Mouse (Mus musculus) kidney, embryonic 15.5 days (tissue): ENCODE data around the gene Adamtsl1. TPM values are rescaled to one million over a fixed set of nuclear protein-coding genes. Genes with fewer than 3 reads are reported as not detected.

Experiments used
- ATAC-seq: fragments of 200-750 bp; cut with Nextera tagmentation; replicated peaks from 2 replicates; pipeline ENCODE4 v1.8.0; 2017; ENCODE audit warnings: moderate TSS enrichment; ENCODE audit not compliant: low FRiP score
- H3K27ac ChIP-seq: fragments of 300-500 bp; sonication (generic); 2 replicates; pipeline ENCODE4 v1.5.1; 2015; ENCODE audit warnings: mild to moderate bottlenecking, inconsistent platforms
- H3K27me3 ChIP-seq: fragments of 300-500 bp; sonication (generic); 2 replicates; pipeline ENCODE4 v1.6.1; 2015; ENCODE audit warnings: inconsistent platforms
- H3K36me3 ChIP-seq: fragments of 300-500 bp; sonication (generic); 2 replicates; pipeline ENCODE4 v1.6.1; 2015; ENCODE audit warnings: inconsistent platforms
- H3K4me1 ChIP-seq: fragments of 300-500 bp; sonication (generic); 2 replicates; pipeline ENCODE4 v1.6.1; 2015; ENCODE audit warnings: inconsistent platforms
- H3K4me2 ChIP-seq: fragments of 300-500 bp; sonication (generic); 2 replicates; pipeline ENCODE4 v1.6.1; 2015; ENCODE audit warnings: moderate library complexity, mild to moderate bottlenecking, inconsistent platforms
- H3K4me3 ChIP-seq: fragments of 300-500 bp; sonication (generic); replicated peaks from 2 replicates; pipeline ENCODE4 v1.5.1; 2015; ENCODE audit warnings: mild to moderate bottlenecking, inconsistent platforms
- H3K9ac ChIP-seq: fragments of 300-500 bp; sonication (generic); 2 replicates; pipeline ENCODE4 v1.6.1; 2015; ENCODE audit warnings: mild to moderate bottlenecking, inconsistent platforms
- H3K9me3 ChIP-seq: fragments of 300-500 bp; sonication (generic); replicated peaks from 2 replicates; pipeline ENCODE4 v1.6.1; 2016; ENCODE audit warnings: inconsistent platforms
- WGBS: fragments of 180-500 bp; shearing (Covaris S2); methylation state at CpG from one replicate; pipeline ENCODE4 v1.1.7; 2015; ENCODE audit warnings: mixed read lengths; 5-methylcytosine and 5-hydroxymethylcytosine counted together
- polyA plus RNA-seq: library from polyadenylated mRNA; unstranded; fragments of >200 nt; fragmentation: Nextera tagmentation; extraction: Ambion mirVana; gene quantifications from 2 replicates; pipeline ENCODE4 v1.2.1, GENCODE M21; 2015

Gene Adamtsl1
- polyA plus RNA-seq, 1 experiment from 2014 or later = 21.5 TPM

DNA sequence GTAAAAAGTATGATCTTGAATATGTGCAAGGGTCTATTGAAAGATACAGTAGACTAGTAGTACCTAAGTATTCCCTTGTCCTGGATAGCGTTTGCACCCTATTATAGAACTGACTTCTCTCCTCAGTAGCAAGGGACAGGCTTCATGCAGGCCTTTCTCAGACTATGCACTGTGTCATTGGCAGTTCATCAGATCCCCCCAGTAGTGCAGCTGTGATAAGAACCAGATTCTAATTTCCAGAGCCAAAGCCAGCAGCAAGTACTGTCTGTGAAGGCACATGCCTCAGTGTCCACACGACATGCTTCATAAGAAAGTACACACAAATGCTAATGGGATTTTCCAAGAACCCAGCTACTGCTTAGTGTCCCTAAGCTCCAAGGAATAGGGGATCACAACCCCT is 563.4 kb downstream of the Adamtsl1 start:
- Histone ChIP-seq H3K4me1 (0 out of 2 replicates have a peak, but pooled peaks cover 2% of the 10 kb centered on the region), H3K4me3 (no peak overlapping the region), H3K27me3 (no peaks in the 10 kb centered on the region), H3K4me2 (no peak overlapping the region), H3K9me3 (no peaks in the 10 kb centered on the region), H3K36me3 (no peaks in the 10 kb centered on the region), H3K9ac (no peak overlapping the region), H3K27ac (no peak overlapping the region)
- ATAC-seq = no peak
- 92% methylated on average over 2 of the region's 2 CpGs for whole genome bisulfite sequencing

DNA sequence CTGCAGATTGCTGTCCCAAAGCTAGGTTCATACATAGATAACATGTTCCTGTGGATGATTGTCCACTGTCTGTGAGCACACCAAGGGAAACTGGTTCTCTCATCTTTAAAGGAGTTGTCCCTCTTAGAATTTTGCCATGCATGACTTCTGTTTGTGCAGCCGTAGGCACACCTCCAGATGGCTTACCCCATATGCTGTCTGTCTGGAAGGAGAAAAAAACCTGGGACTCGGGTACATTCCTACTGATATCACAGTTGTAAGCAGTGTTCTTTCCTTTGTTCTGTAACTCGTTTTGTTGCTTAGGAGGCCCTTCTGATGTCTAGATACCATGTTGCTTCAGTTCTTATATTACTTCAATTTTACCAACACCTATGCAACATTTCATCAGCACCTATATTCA is 563.9 kb downstream of the Adamtsl1 start:
- 73% methylated on average over 3 of the region's 3 CpGs for WGBS
- H3K9ac ChIP-seq = no peak overlapping the region
- ATAC-seq = no peak

GRCm38 (mm10) chr4:86087508-86087907 is 573.5 kb downstream of the Adamtsl1 start:
- 83% methylated on average over 5 of the region's 5 CpGs for WGBS
- H3K4me2 ChIP-seq = no peak overlapping the region
- H3K36me3 ChIP-seq = no peaks in the 10 kb centered on the region
- no peaks in the 10 kb centered on the region for H3K27me3 ChIP-seq
- H3K9ac ChIP-seq = no peak overlapping the region
- H3K9me3 ChIP-seq = no peaks in the 10 kb centered on the region
- H3K4me3 ChIP-seq = no peak overlapping the region
- H3K27ac ChIP-seq = no peak overlapping the region
- ATAC-seq = no peak
- no peaks in the 10 kb centered on the region for H3K4me1 ChIP-seq

More for the DNA sequence above, 563.9 kb downstream of the Adamtsl1 start:
- Histone ChIP-seq H3K27ac (no peak overlapping the region), H3K4me3 (no peak overlapping the region), H3K4me1 (0 out of 2 replicates have a peak, but pooled peaks cover 2% of the 10 kb centered on the region), H3K36me3 (no peaks in the 10 kb centered on the region), H3K4me2 (no peak overlapping the region), H3K9me3 (no peaks in the 10 kb centered on the region), H3K27me3 (no peaks in the 10 kb centered on the region)

GRCm38 (mm10) chr4:86103207-86103606 is 589.2 kb downstream of the Adamtsl1 start:
- Histone ChIP-seq H3K4me1 (no peaks in the 10 kb centered on the region), H3K4me3 (no peak overlapping the region), H3K9me3 (no peaks in the 10 kb centered on the region), H3K9ac (no peak overlapping the region), H3K36me3 (no peaks in the 10 kb centered on the region), H3K4me2 (no peak overlapping the region), H3K27me3 (no peaks in the 10 kb centered on the region), H3K27ac (no peak overlapping the region)
- ATAC-seq = no peak
- 63% methylated on average over 1 of the region's 1 CpGs for WGBS

DNA sequence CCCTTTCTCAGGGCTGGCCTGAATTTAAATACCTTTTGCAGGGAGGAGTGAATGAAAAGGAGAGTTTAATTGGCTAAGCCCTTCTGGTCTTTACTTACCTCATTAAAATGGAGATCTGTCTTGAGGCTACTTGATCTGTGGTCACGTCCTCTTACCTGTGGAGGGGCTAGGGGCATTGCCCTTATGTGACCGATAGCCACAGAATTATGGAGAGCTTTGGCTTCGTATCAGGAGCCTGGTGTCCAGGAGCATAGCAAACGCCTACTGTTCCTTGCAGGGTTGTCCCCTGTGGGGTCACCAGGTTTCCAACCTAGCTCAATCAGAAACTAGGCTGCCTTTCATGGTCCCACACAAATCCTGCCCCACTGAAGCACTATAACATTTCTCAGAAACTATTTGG is 594.4 kb downstream of the Adamtsl1 start:
- 87% methylated on average over 4 of the region's 4 CpGs for WGBS
- H3K36me3 ChIP-seq = no peaks in the 10 kb centered on the region
- no peak for ATAC-seq

DNA sequence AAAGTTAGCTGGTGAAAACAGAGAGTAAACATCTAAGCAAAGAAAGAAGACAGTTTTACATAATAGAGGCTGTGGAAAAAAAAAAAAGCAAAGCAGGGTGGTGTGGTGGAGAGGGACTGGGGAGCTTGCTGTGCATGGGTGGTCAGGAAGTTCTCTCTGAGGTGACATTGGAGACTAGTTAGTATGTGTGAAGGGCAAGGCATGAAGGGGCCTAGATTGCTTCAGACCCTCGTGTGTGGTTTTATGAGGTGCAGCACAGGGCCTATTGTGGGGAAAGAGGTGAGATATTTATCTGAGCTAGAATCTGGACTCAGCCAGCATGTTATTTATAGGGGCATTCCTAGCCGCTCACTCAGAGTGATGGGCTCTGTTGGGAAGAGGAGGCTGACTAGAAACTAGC is 605.1 kb downstream of the Adamtsl1 start:
- H3K4me2 ChIP-seq = no peak overlapping the region
- no peak overlapping the region for H3K9ac ChIP-seq
- H3K9me3 ChIP-seq = no peaks in the 10 kb centered on the region
- peaks cover 10% of the 10 kb centered on the region for H3K4me1 ChIP-seq
- 25% methylated on average over 2 of the region's 2 CpGs for WGBS
- ATAC-seq = no peak
- no peaks in the 10 kb centered on the region for H3K36me3 ChIP-seq
- no peaks in the 10 kb centered on the region for H3K27me3 ChIP-seq
- H3K4me3 ChIP-seq = no peak overlapping the region
- no peak overlapping the region for H3K27ac ChIP-seq

More for the DNA sequence above, 594.4 kb downstream of the Adamtsl1 start:
- Histone ChIP-seq H3K4me1 (no peaks in the 10 kb centered on the region), H3K27ac (no peak overlapping the region), H3K9ac (no peak overlapping the region), H3K4me3 (no peak overlapping the region), H3K9me3 (no peaks in the 10 kb centered on the region), H3K4me2 (no peak overlapping the region), H3K27me3 (no peaks in the 10 kb centered on the region)

GRCm38 (mm10) chr4:86122431-86122830 is 608.5 kb downstream of the Adamtsl1 start:
- H3K27ac ChIP-seq = peak overlapping the region; percentile 22
- no peak for ATAC-seq

GRCm38 (mm10) chr4:86124374-86124773 is 610.4 kb downstream of the Adamtsl1 start:
- H3K4me2 ChIP-seq = no peak overlapping the region
- H3K27me3 ChIP-seq = no peaks in the 10 kb centered on the region
- H3K9ac ChIP-seq = no peak overlapping the region
- ATAC-seq = 0 out of 2 replicates have a peak, but pooled peaks have one; percentile 33
- WGBS = 41% methylated on average over 3 of the region's 3 CpGs
- no peak overlapping the region for H3K4me3 ChIP-seq
- H3K36me3 ChIP-seq = no peaks in the 10 kb centered on the region
- no peaks in the 10 kb centered on the region for H3K9me3 ChIP-seq
- peak overlapping the region; percentile 48; the same call in 1 of the 2 replicates for H3K27ac ChIP-seq
- H3K4me1 ChIP-seq = peaks cover 13% of the 10 kb centered on the region

More at GRCm38 (mm10) chr4:86122431-86122830, 608.5 kb downstream of the Adamtsl1 start:
- no peaks in the 10 kb centered on the region for H3K9me3 ChIP-seq
- 42% methylated on average over 5 of the region's 5 CpGs for WGBS
- H3K36me3 ChIP-seq = no peaks in the 10 kb centered on the region
- no peak overlapping the region for H3K4me3 ChIP-seq
- no peaks in the 10 kb centered on the region for H3K27me3 ChIP-seq
- no peak overlapping the region for H3K9ac ChIP-seq
- H3K4me1 ChIP-seq = peaks cover 13% of the 10 kb centered on the region
- no peak overlapping the region for H3K4me2 ChIP-seq

DNA sequence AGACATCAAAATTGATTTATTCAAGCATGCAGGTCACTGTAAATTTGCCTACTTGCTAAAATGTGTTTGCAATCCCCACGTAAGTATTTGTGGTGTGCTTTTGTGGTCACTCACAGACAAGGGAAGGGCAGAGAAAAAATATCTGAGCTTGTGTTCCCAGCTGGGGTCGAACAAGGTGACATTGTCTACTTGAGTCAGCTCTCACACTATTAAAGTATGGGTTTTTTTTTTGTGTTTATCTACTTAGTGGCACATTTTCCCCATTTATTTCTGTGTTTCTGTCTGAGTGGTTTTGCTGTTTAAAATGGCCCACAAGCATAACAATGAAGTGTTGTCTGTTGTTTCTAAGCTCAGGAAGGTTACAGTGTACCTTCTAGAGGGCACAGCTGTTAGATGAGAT is 612.7 kb downstream of the Adamtsl1 start:
- H3K4me1 ChIP-seq = peaks cover 13% of the 10 kb centered on the region
- no peak overlapping the region for H3K9ac ChIP-seq
- H3K4me3 ChIP-seq = no peak overlapping the region
- H3K27ac ChIP-seq = no peak overlapping the region
- no peaks in the 10 kb centered on the region for H3K36me3 ChIP-seq
- no peaks in the 10 kb centered on the region for H3K27me3 ChIP-seq
- no peak for ATAC-seq
- no peak overlapping the region for H3K4me2 ChIP-seq
- no peaks in the 10 kb centered on the region for H3K9me3 ChIP-seq
- 68% methylated on average over 2 of the region's 2 CpGs for WGBS

DNA sequence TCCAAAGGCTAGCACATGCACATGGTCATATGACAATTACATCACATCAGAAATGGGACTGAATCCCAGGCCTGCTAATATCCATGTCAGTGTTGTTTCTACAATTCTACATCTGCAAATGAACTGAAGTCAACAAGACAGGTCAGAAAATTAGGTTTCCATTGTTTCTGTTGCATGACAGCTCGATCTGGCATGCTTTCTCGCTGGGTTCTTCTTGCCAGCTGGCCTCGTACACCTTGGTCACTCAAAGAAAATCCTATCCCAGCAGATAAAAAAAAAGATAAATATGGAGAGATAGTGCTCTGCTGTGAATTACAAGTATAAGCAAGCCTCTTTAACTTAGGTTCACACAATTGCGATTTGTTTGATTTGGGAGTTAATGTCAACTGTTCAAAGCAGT is 644.6 kb downstream of the Adamtsl1 start:
- ATAC-seq = no peak
- WGBS = 78% methylated on average over 4 of the region's 4 CpGs
- no peak overlapping the region for H3K9ac ChIP-seq
- no peak overlapping the region for H3K27ac ChIP-seq
- H3K36me3 ChIP-seq = no peaks in the 10 kb centered on the region
- no peaks in the 10 kb centered on the region for H3K4me1 ChIP-seq
- H3K4me2 ChIP-seq = no peak overlapping the region
- H3K9me3 ChIP-seq = no peaks in the 10 kb centered on the region
- H3K4me3 ChIP-seq = no peak overlapping the region
- no peaks in the 10 kb centered on the region for H3K27me3 ChIP-seq

GRCm38 (mm10) chr4:86159362-86159761 is 645.4 kb downstream of the Adamtsl1 start:
- no peaks in the 10 kb centered on the region for H3K36me3 ChIP-seq
- no peak overlapping the region for H3K9ac ChIP-seq
- WGBS = 49% methylated on average over 1 of the region's 1 CpGs
- no peaks in the 10 kb centered on the region for H3K9me3 ChIP-seq
- no peaks in the 10 kb centered on the region for H3K27me3 ChIP-seq
- H3K27ac ChIP-seq = no peak overlapping the region
- 0 out of 2 replicates have a peak, but pooled peaks have one; percentile 52 for ATAC-seq
- H3K4me2 ChIP-seq = no peak overlapping the region
- H3K4me1 ChIP-seq = no peaks in the 10 kb centered on the region
- no peak overlapping the region for H3K4me3 ChIP-seq

DNA sequence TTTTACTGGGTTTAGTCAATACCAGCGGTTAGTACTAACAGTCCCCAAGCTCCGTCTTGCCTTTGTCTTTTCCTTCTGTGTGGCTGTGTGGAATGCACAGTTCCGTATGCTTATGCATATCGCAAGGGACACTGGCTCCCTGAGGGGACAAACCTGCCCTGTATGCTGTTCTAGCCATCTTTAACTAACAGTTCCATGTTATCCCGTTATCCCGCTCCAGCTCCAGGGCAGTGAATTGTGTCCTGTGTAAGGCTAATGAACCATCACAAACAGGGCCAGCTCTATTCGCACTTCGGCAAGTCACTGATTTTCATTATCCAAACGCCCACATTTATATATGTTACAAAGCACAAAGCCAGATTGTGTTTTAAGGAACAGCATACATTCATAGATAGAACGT is 656.8 kb downstream of the Adamtsl1 start:
- no peak overlapping the region for H3K9ac ChIP-seq
- H3K4me2 ChIP-seq = no peak overlapping the region
- no peak overlapping the region for H3K27ac ChIP-seq
- 72% methylated on average over 10 of the region's 10 CpGs for whole genome bisulfite sequencing
- no peak overlapping the region for H3K4me3 ChIP-seq
- H3K36me3 ChIP-seq = no peaks in the 10 kb centered on the region
- no peaks in the 10 kb centered on the region for H3K27me3 ChIP-seq
- no peak for ATAC-seq
- H3K9me3 ChIP-seq = no peaks in the 10 kb centered on the region
- H3K4me1 ChIP-seq = no peaks in the 10 kb centered on the region

DNA sequence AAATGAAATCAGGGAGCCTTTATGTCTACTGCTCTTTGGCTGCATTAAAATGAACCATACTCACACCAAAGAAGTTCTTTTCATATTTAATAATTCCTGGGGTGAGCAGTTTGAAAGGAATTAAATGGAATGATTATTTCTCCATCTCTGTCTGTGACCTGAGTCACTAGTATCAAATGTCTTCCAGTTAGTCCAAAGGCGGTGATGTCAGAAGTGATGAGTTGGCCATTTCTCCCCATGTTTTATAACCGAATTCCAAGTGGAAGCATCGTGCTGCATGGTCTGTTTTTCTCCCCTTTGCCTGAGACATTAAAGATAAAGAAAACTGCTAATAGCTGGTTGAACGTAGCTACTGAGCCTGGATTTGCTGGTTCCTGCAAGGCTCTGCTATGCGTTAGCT is 657.5 kb downstream of the Adamtsl1 start:
- no peaks in the 10 kb centered on the region for H3K4me1 ChIP-seq
- 49% methylated on average over 5 of the region's 5 CpGs for WGBS
- no peak overlapping the region for H3K27ac ChIP-seq
- H3K27me3 ChIP-seq = no peaks in the 10 kb centered on the region
- no peaks in the 10 kb centered on the region for H3K36me3 ChIP-seq
- H3K9ac ChIP-seq = no peak overlapping the region
- no peak overlapping the region for H3K4me3 ChIP-seq
- H3K4me2 ChIP-seq = no peak overlapping the region
- H3K9me3 ChIP-seq = no peaks in the 10 kb centered on the region
- ATAC-seq = no peak
